Mouse (Mus musculus): ENCODE data around the gene Cdrt4. TPM values are rescaled to one million over a fixed set of nuclear protein-coding genes. Genes with fewer than 3 reads are reported as not detected.

Gene Cdrt4
- total RNA-seq, 2 experiments from 2014 or later: 0.38 TPM; not detected in 1

Other genes with a start within 250 kb of the Cdrt4 start
- gene Zfp287, start 219.3 kb upstream of the Cdrt4 start, total RNA-seq (2021): 1 to 10 TPM; 3.5 to 4.4 TPM
- gene Gm10428, start 198.1 kb upstream of the Cdrt4 start, total RNA-seq (2021): not detected
- 1 to 10 TPM; 1.9 to 2.1 TPM for gene Zfp286, start 161.7 kb upstream of the Cdrt4 start, total RNA-seq (2021)
- 10 to 100 TPM in 1 of 2 experiments, 1 to 10 TPM in 1; 7.6 to 10.0 TPM for gene Trim16, start 131.0 kb upstream of the Cdrt4 start, total RNA-seq (2021)
- gene Fbxw10, start 104.1 kb upstream of the Cdrt4 start, total RNA-seq (2021): under 1 TPM in 1 of 2 experiments, not detected in 1; 0.23 TPM
- gene Tvp23b, start 71.7 kb upstream of the Cdrt4 start, total RNA-seq (2021): 10 to 100 TPM; 18.2 to 22.0 TPM
- not detected for gene Tekt3, start 110.5 kb downstream of the Cdrt4 start, total RNA-seq (2021)
- 10 to 100 TPM; 90.1 to 91.4 TPM for gene Pmp22, start 177.8 kb downstream of the Cdrt4 start, total RNA-seq (2021)

Data from heart, postnatal 4 days (tissue).